Mouse (Mus musculus) midbrain, embryonic 11.5 days (tissue): ENCODE measurements around the gene Ctnna3. TPM values are rescaled to one million over a fixed set of nuclear protein-coding genes. Genes with fewer than 3 reads are reported as not detected.
"Not testable (repeated sequence)": the region's sequence is repeated elsewhere in the genome, so short reads cannot be mapped to it uniquely, and the experiment has no call there.

Source experiments
- ATAC-seq: fragments of 200-750 bp; cut with Nextera tagmentation; 2 replicates; pipeline ENCODE4 v1.8.0; 2017; ENCODE audit warnings: moderate TSS enrichment, moderate library complexity; ENCODE audit not compliant: low FRiP score
- DNase-seq: peaks from one replicate; pipeline ENCODE4 v3.0.0; 2015; ENCODE audit warnings: low spot score; ENCODE audit errors: missing footprints
- H3K27ac ChIP-seq: fragments of 300-500 bp; sonication (generic); 2 replicates; pipeline ENCODE4 v1.5.1; 2014; ENCODE audit warnings: low read depth, low read length
- H3K27me3 ChIP-seq: fragments of 300-500 bp; sonication (generic); 2 replicates; pipeline ENCODE4 v1.6.1; 2014; ENCODE audit warnings: mild to moderate bottlenecking, low read length, moderate library complexity, mixed read lengths; ENCODE audit not compliant: control insufficient read depth, insufficient read depth
- H3K36me3 ChIP-seq: fragments of 300-500 bp; sonication (generic); 2 replicates; pipeline ENCODE4 v1.6.1; 2014; ENCODE audit warnings: mild to moderate bottlenecking, low read length, moderate library complexity, mixed read lengths; ENCODE audit not compliant: control insufficient read depth, insufficient read depth
- H3K4me1 ChIP-seq: fragments of 300-500 bp; sonication (generic); 2 replicates; pipeline ENCODE4 v1.6.1; 2014; ENCODE audit warnings: low read length; ENCODE audit not compliant: control insufficient read depth, insufficient read depth
- H3K4me2 ChIP-seq: fragments of 300-500 bp; sonication (generic); 2 replicates; pipeline ENCODE4 v1.6.1; 2014; ENCODE audit warnings: mild to moderate bottlenecking, moderate library complexity
- H3K4me3 ChIP-seq: fragments of 300-500 bp; sonication (generic); 2 replicates; pipeline ENCODE4 v1.5.1; 2014; ENCODE audit warnings: low read depth, low read length
- H3K9ac ChIP-seq: fragments of 300-500 bp; sonication (generic); 2 replicates; pipeline ENCODE4 v1.6.1; 2014; ENCODE audit warnings: low read length
- H3K9me3 ChIP-seq: fragments of 300-500 bp; sonication (generic); 2 replicates; pipeline ENCODE4 v1.6.1; 2016; ENCODE audit warnings: low read length; ENCODE audit not compliant: control insufficient read depth
- WGBS: fragments of 180-500 bp; shearing (Covaris S2); extraction: QIAGEN DNeasy Blood & Tissue Kit; methylation state at CpG from one replicate; pipeline ENCODE4 v1.1.7; 2014; 5-methylcytosine and 5-hydroxymethylcytosine counted together
- polyA plus RNA-seq: library from polyadenylated mRNA; unstranded; fragments of >200 nt; fragmentation: Nextera tagmentation; extraction: Ambion mirVana; gene quantifications from 2 replicates; pipeline ENCODE4 v1.2.1, GENCODE M21; 2014

Gene Ctnna3
- polyA plus RNA-seq, 1 experiment from 2014 or later = not detected

DNA sequence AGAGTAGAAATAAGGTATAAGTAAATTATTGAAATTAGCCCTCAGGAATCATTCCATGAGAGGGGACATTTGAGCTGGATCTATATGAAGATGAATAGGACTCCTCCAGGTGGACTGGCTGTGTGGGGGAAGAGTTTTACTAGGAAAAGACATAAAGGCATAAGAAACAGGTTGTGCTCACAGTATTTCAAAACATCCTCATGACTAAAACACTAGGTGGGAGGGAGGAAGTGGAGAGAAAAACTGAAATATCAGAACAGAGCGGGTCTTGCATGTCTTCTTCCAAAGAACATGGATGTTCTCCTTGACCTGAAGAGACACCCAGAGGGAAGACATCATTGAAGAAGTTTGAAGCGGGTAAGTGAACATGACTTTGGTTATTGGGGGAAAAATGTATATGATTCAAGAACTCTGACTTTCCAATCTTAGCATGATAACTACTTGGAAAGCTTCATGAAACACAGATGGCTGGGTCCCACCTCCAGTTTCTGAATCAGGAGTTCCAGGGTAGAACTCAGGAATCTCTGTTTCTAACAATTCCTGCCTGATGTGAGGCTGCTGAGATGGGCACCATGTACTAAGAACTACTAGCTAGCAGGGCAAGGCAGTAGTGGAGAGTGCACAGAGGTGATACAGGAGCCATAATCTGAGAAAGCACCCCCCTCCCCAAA lies 881.9 kb downstream of the Ctnna3 start:
- H3K4me1 ChIP-seq = no peaks in the 10 kb centered on the region
- no peak overlapping the region for H3K9ac ChIP-seq
- 90% methylated on average over 2 of the region's 2 CpGs for WGBS
- no peaks in the 10 kb centered on the region for H3K27me3 ChIP-seq
- H3K36me3 ChIP-seq = no peaks in the 10 kb centered on the region
- no peak overlapping the region for H3K4me2 ChIP-seq
- ATAC-seq (no peak), DNase-seq (no peak)
- no peaks in the 10 kb centered on the region for H3K9me3 ChIP-seq
- H3K27ac ChIP-seq = no peak overlapping the region
- no peak overlapping the region for H3K4me3 ChIP-seq

DNA sequence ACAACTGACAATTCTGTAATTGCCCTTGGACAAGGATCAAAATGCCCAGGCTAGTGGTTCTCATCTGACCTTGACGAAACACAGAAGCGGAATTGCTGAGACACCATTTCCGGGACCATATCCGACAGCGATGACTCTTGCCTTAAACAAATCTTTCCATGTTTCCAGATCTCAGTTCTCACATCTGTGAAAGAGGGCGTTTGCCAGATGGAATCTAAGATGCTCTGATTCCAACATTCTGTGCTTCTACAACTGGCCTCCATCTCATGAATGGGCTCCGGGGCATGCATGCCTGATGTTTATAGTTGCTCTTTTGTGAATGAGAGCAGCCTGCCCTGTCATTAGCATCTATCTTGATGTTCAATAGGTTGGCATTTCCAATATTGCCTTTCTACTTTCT lies 890.4 kb downstream of the Ctnna3 start:
- 92% methylated on average over 7 of the region's 7 CpGs for WGBS

DNA sequence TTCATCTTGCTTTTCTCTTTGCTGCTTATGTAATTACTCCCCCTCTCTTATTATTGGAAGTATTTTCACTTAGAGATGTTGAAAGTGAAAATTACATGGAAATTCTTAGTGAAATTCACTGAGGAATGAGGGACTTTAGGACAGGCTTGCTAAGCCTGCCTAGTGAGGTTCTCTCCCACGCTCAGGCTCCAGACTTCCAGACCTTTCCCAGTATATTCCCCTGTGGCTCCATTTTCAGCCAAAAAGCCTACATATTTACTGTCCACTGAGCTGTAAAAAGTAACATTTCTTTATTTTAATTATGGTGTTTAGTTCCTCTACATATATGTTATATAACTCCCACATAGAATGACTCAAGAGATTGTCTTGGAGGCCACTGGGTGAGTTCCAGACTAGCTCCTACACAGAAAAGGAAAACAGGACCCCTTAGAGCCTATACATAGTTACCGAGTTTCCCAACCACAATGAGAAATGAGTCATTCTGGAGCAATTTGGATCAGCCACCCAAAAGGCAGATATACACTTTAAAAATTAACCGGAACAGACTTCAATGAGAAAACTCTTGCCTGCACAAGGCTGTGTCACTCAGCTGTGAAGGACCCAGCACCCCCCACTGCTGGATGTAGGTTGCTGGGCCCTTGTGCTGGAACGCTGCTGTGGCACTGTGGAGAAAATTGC lies 912.9 kb downstream of the Ctnna3 start:
- WGBS = 75% methylated on average over 4 of the region's 4 CpGs
- H3K27ac ChIP-seq = no peak overlapping the region
- ATAC-seq (no peak), DNase-seq (no peak)
- no peak overlapping the region for H3K4me3 ChIP-seq
- no peaks in the 10 kb centered on the region for H3K9me3 ChIP-seq
- no peak overlapping the region for H3K9ac ChIP-seq
- H3K36me3 ChIP-seq = no peaks in the 10 kb centered on the region
- H3K27me3 ChIP-seq = no peaks in the 10 kb centered on the region
- no peaks in the 10 kb centered on the region for H3K4me1 ChIP-seq
- no peak overlapping the region for H3K4me2 ChIP-seq

More for the DNA sequence above, 890.4 kb downstream of the Ctnna3 start:
- Histone ChIP-seq H3K4me2 (no peak overlapping the region), H3K36me3 (no peaks in the 10 kb centered on the region), H3K9ac (no peak overlapping the region), H3K4me1 (no peaks in the 10 kb centered on the region), H3K9me3 (no peaks in the 10 kb centered on the region), H3K4me3 (no peak overlapping the region), H3K27ac (no peak overlapping the region), H3K27me3 (no peaks in the 10 kb centered on the region)
- no peak for DNase-seq
- ATAC-seq = no peak

DNA sequence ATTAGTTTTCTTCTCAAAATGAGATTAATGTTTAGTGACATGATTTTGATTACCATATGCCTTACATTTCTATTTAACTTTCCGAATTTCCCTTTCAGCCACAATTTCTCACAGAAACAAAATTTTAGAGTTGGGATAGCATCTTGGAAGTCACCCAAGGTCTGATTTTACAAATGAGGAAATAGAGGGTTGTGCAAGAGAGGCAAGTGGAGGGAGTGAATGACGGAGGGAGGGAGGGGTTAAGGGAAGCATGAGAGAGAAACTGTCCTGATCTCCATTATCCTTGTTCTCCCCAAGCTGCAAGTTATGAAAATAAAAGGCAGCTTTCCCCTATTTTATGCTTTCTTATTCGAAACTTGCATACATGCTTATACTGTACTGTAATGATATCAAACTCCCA lies 943.4 kb downstream of the Ctnna3 start:
- Histone ChIP-seq H3K36me3 (no peaks in the 10 kb centered on the region), H3K27me3 (no peaks in the 10 kb centered on the region), H3K9me3 (no peaks in the 10 kb centered on the region), H3K4me1 (no peaks in the 10 kb centered on the region), H3K27ac (no peak overlapping the region), H3K9ac (no peak overlapping the region), H3K4me3 (no peak overlapping the region), H3K4me2 (no peak overlapping the region)
- ATAC-seq (no peak), DNase-seq (no peak)
- WGBS = 76% methylated on average over 3 of the region's 3 CpGs

DNA sequence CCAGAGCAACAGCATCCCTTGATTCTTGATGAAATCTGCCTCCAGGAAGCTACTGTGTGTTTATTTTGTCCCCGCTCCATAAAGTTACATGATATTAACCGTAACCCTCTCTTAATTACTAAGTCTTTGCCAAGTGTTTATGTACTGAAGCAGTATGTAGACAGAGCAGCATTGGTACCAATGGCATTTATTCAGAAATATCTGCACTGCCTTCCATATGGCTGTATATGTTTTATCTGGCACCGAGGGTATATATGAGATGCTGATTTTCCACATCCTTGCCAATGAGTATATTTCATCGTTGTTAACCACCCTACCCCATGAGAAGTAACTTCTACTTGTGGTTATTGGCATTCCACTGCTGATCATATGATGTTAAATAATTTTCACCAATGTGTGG lies 947.9 kb downstream of the Ctnna3 start:
- H3K27me3 ChIP-seq = no peaks in the 10 kb centered on the region
- 91% methylated on average over 4 of the region's 4 CpGs for WGBS
- H3K4me3 ChIP-seq = no peak overlapping the region
- H3K27ac ChIP-seq = no peak overlapping the region
- H3K36me3 ChIP-seq = no peaks in the 10 kb centered on the region
- DNase-seq = no peak
- ATAC-seq = no peak
- H3K4me1 ChIP-seq = no peaks in the 10 kb centered on the region
- no peak overlapping the region for H3K4me2 ChIP-seq
- H3K9ac ChIP-seq = no peak overlapping the region
- no peaks in the 10 kb centered on the region for H3K9me3 ChIP-seq

DNA sequence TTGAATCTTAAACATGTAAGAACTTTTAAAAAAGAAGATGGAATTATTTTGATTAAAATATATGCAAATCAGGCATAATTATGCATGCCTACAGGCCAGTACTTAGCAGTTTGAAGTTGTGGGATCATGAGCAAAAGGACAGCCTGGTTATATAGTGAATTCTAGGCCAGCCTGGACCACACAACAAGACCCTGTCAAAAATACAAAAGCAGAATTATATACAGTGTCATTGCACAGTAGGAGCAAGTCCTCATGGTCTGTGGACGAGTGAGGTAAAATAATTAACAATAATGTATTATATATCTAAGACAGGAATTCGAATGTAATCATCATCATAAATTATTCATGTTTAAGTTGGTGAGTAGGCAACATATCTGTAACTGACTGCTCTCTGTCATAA lies 966.7 kb downstream of the Ctnna3 start:
- Histone ChIP-seq H3K4me2 (no peak overlapping the region), H3K27me3 (no peaks in the 10 kb centered on the region), H3K36me3 (no peaks in the 10 kb centered on the region), H3K4me3 (no peak overlapping the region), H3K27ac (no peak overlapping the region), H3K9ac (no peak overlapping the region), H3K9me3 (no peaks in the 10 kb centered on the region), H3K4me1 (no peaks in the 10 kb centered on the region)
- WGBS = 73% methylated on average over 2 of the region's 2 CpGs
- no peak for ATAC-seq
- no peak for DNase-seq

DNA sequence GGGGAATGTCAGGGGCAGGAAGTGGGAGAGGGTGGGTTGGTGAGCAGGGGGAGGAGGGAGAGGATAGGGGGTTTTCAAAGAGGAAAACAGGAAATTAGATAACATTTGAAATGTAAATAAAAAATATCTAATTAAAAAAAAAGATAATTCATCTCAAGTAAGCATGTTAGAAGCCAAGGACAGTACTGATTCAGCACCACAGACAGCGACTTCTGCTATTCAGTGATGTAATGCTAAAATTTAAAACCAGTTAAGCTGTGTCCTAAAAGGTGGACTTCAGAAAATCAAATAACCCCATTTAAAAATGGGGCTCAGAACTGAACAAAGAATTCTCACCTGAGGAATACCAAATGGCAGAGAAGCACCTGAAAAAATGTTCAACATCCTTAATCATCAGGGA lies 988.5 kb downstream of the Ctnna3 start:
- not testable (repeated sequence) for H3K36me3 ChIP-seq, H3K4me2 ChIP-seq, DNase-seq, H3K4me3 ChIP-seq, H3K27me3 ChIP-seq, H3K9ac ChIP-seq, H3K9me3 ChIP-seq, ATAC-seq, H3K4me1 ChIP-seq, H3K27ac ChIP-seq
- 33% methylated on average over 1 of the region's 1 CpGs for WGBS

DNA sequence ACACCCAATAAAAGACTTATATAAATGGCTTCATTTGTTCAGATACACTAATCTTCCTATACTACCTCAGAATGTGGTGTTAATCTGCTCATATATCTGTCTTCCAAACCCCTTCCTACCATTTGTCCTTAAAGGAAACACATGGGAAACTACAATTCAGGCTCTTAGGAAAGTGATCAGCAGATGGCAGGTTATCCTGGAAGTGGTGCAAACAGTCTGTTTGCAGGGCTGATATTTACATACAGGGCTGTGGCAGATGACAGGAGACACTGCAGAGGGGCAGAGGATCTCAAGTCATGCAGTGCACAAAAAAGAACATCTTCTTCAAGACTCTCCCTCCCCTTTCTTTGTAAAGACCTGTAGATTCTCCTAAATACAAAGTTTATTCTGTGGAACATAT lies 1008.8 kb downstream of the Ctnna3 start:
- ATAC-seq (no peak), DNase-seq (no peak)
- Histone ChIP-seq H3K4me1 (no peaks in the 10 kb centered on the region), H3K4me3 (no peak overlapping the region), H3K4me2 (no peak overlapping the region), H3K9ac (no peak overlapping the region), H3K27ac (no peak overlapping the region), H3K36me3 (no peaks in the 10 kb centered on the region), H3K9me3 (no peaks in the 10 kb centered on the region), H3K27me3 (no peaks in the 10 kb centered on the region)

DNA sequence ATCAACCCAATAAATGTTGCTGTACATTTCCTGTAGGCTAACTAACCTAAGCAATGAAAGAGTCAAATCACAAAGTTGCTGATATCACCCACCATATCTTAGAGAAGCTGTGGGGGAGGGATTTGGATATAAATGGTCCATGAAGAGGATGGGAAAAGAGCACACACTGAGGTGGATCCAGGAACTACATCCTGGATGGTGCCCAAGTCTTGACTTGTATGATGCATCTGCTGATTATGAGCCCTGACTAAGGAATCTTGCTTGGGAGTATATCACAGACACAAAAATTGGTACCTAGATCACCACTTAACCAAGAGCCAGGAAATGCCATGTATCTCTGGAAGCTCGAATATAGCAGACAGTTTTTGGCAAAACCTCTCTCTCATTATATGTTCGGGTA lies 1018.7 kb downstream of the Ctnna3 start:
- no peaks in the 10 kb centered on the region for H3K9me3 ChIP-seq
- no peaks in the 10 kb centered on the region for H3K36me3 ChIP-seq
- ATAC-seq (no peak), DNase-seq (no peak)
- H3K27ac ChIP-seq = no peak overlapping the region
- no peak overlapping the region for H3K4me3 ChIP-seq
- H3K4me2 ChIP-seq = no peak overlapping the region
- no peaks in the 10 kb centered on the region for H3K27me3 ChIP-seq
- 86% methylated on average over 2 of the region's 2 CpGs for WGBS
- no peaks in the 10 kb centered on the region for H3K4me1 ChIP-seq
- no peak overlapping the region for H3K9ac ChIP-seq
